Mouse (Mus musculus): ENCODE measurements around the gene Rnh1. TPM values are rescaled to one million over a fixed set of nuclear protein-coding genes. Genes with fewer than 3 reads are reported as not detected.
A peak's percentile ranks its signal among the peaks of the same experiment; 100 is the strongest.

Rnh1 gene
- polyA plus RNA-seq, 1 experiment from 2014 or later: 54.7 TPM

- no peak for ATAC-seq
- WGBS: 91% methylated on average over 4 of the region's 4 CpGs
These were observed 2.4 kb upstream of the Rnh1 start for GRCm38 (mm10) chr7:141175068-141175467.

GRCm38 (mm10) chr7:141173323-141173850 is 730 bp upstream of the Rnh1 start:
- DNase-seq (ENCODE audit: low spot score): no peak
- peaks cover 7% of the 10 kb centered on the region for H3K4me1 ChIP-seq (ENCODE audit: control insufficient read depth, insufficient read depth, low read length)
- no peaks in the 10 kb centered on the region for H3K9me3 ChIP-seq (replicated peaks; ENCODE audit: control insufficient read depth, low read length)
- H3K4me2 ChIP-seq (ENCODE audit: low read length): peak overlapping the region; percentile 73
- no peaks in the 10 kb centered on the region for H3K36me3 ChIP-seq (ENCODE audit: control insufficient read depth, insufficient read depth, low read length)
- WGBS: 90% methylated on average over 5 of the region's 5 CpGs
- peak overlapping the region; percentile 52 for H3K4me3 ChIP-seq (ENCODE audit: low read depth, low read length)
- no peaks in the 10 kb centered on the region for H3K27me3 ChIP-seq (replicated peaks; ENCODE audit: control insufficient read depth, insufficient read depth, low read length)
- ATAC-seq: no peak
- no peak overlapping the region for H3K27ac ChIP-seq (ENCODE audit: low read depth, low read length)
- H3K9ac ChIP-seq (ENCODE audit: low read length): peak overlapping the region; percentile 77

More at GRCm38 (mm10) chr7:141175068-141175467, 2.4 kb upstream of the Rnh1 start:
- Histone ChIP-seq H3K9ac (ENCODE audit: low read length) (no peak overlapping the region), H3K9me3 (replicated peaks; ENCODE audit: control insufficient read depth, low read length) (no peaks in the 10 kb centered on the region), H3K36me3 (ENCODE audit: control insufficient read depth, insufficient read depth, low read length) (no peaks in the 10 kb centered on the region), H3K27me3 (replicated peaks; ENCODE audit: control insufficient read depth, insufficient read depth, low read length) (no peaks in the 10 kb centered on the region), H3K27ac (ENCODE audit: low read depth, low read length) (no peak overlapping the region), H3K4me3 (ENCODE audit: low read depth, low read length) (no peak overlapping the region), H3K4me2 (ENCODE audit: low read length) (no peak overlapping the region), H3K4me1 (ENCODE audit: control insufficient read depth, insufficient read depth, low read length) (peaks cover 7% of the 10 kb centered on the region)
- DNase-seq (ENCODE audit: low spot score): no peak

- no peaks in the 10 kb centered on the region for H3K9me3 ChIP-seq (replicated peaks; ENCODE audit: control insufficient read depth, low read length)
- no peak overlapping the region for H3K9ac ChIP-seq (ENCODE audit: low read length)
- no peak overlapping the region for H3K4me2 ChIP-seq (ENCODE audit: low read length)
- no peak overlapping the region for H3K27ac ChIP-seq (ENCODE audit: low read depth, low read length)
- DNase-seq (ENCODE audit: low spot score): no peak
- H3K4me1 ChIP-seq (ENCODE audit: control insufficient read depth, insufficient read depth, low read length): peaks cover 13% of the 10 kb centered on the region
- no peak overlapping the region for H3K4me3 ChIP-seq (ENCODE audit: low read depth, low read length)
- 0 out of 2 replicates have a peak, but pooled peaks cover 2% of the 10 kb centered on the region for H3K36me3 ChIP-seq (ENCODE audit: control insufficient read depth, insufficient read depth, low read length)
- ATAC-seq: no peak
- H3K27me3 ChIP-seq (replicated peaks; ENCODE audit: control insufficient read depth, insufficient read depth, low read length): no peaks in the 10 kb centered on the region
These were observed 2.8 kb downstream of the Rnh1 start for GRCm38 (mm10) chr7:141169866-141170265.

GRCm38 (mm10) chr7:141169300-141169699 is 3.4 kb downstream of the Rnh1 start:
- H3K9me3 ChIP-seq (replicated peaks; ENCODE audit: control insufficient read depth, low read length): no peaks in the 10 kb centered on the region
- H3K4me2 ChIP-seq (ENCODE audit: low read length): no peak overlapping the region
- H3K27me3 ChIP-seq (replicated peaks; ENCODE audit: control insufficient read depth, insufficient read depth, low read length): no peaks in the 10 kb centered on the region
- H3K27ac ChIP-seq (ENCODE audit: low read depth, low read length): no peak overlapping the region
- H3K4me3 ChIP-seq (ENCODE audit: low read depth, low read length): no peak overlapping the region
- H3K36me3 ChIP-seq (ENCODE audit: control insufficient read depth, insufficient read depth, low read length): 0 out of 2 replicates have a peak, but pooled peaks cover 3% of the 10 kb centered on the region
- peaks cover 13% of the 10 kb centered on the region for H3K4me1 ChIP-seq (ENCODE audit: control insufficient read depth, insufficient read depth, low read length)
- ATAC-seq: no peak
- peak; percentile 52 for DNase-seq (ENCODE audit: low spot score)
- 28% methylated on average over 1 of the region's 1 CpGs for WGBS
- no peak overlapping the region for H3K9ac ChIP-seq (ENCODE audit: low read length)

- WGBS: 4% methylated on average over 22 of the region's 22 CpGs
- H3K27ac ChIP-seq (ENCODE audit: low read depth, low read length): no peak overlapping the region
- no peak for DNase-seq (ENCODE audit: low spot score)
These were observed 4.1 kb downstream of the Rnh1 start for GRCm38 (mm10) chr7:141168518-141168953.

GRCm38 (mm10) chr7:141167901-141168517 is 4.6 kb downstream of the Rnh1 start:
- peak overlapping the region; percentile 58 for H3K9ac ChIP-seq (ENCODE audit: low read length)
- ATAC-seq: no peak
- H3K4me2 ChIP-seq (ENCODE audit: low read length): peak overlapping the region; percentile 47
- WGBS: 27% methylated on average over 7 of the region's 7 CpGs
- peaks cover 8% of the 10 kb centered on the region for H3K4me1 ChIP-seq (ENCODE audit: control insufficient read depth, insufficient read depth, low read length)
- no peak for DNase-seq (ENCODE audit: low spot score)
- H3K9me3 ChIP-seq (replicated peaks; ENCODE audit: control insufficient read depth, low read length): no peaks in the 10 kb centered on the region
- no peak overlapping the region for H3K27ac ChIP-seq (ENCODE audit: low read depth, low read length)
- H3K27me3 ChIP-seq (replicated peaks; ENCODE audit: control insufficient read depth, insufficient read depth, low read length): no peaks in the 10 kb centered on the region
- peak overlapping the region; percentile 15 for H3K4me3 ChIP-seq (ENCODE audit: low read depth, low read length)
- peaks cover 13% of the 10 kb centered on the region for H3K36me3 ChIP-seq (ENCODE audit: control insufficient read depth, insufficient read depth, low read length)

More at GRCm38 (mm10) chr7:141168518-141168953, 4.1 kb downstream of the Rnh1 start:
- Histone ChIP-seq H3K4me2 (ENCODE audit: low read length) (peak overlapping the region; percentile 47), H3K9me3 (replicated peaks; ENCODE audit: control insufficient read depth, low read length) (no peaks in the 10 kb centered on the region), H3K36me3 (ENCODE audit: control insufficient read depth, insufficient read depth, low read length) (peaks cover 8% of the 10 kb centered on the region; the same call in 1 of the 2 replicates), H3K4me1 (ENCODE audit: control insufficient read depth, insufficient read depth, low read length) (peaks cover 13% of the 10 kb centered on the region), H3K4me3 (ENCODE audit: low read depth, low read length) (peak overlapping the region; percentile 15), H3K27me3 (replicated peaks; ENCODE audit: control insufficient read depth, insufficient read depth, low read length) (no peaks in the 10 kb centered on the region), H3K9ac (ENCODE audit: low read length) (peak overlapping the region; percentile 58)
- no peak for ATAC-seq

GRCm38 (mm10) chr7:141164850-141165249 is 7.8 kb downstream of the Rnh1 start:
- H3K27ac ChIP-seq (ENCODE audit: low read depth, low read length): no peak overlapping the region
- no peaks in the 10 kb centered on the region for H3K9me3 ChIP-seq (replicated peaks; ENCODE audit: control insufficient read depth, low read length)
- whole genome bisulfite sequencing: 90% methylated on average over 6 of the region's 6 CpGs
- peaks cover 5% of the 10 kb centered on the region; the same call in 1 of the 2 replicates for H3K4me1 ChIP-seq (ENCODE audit: control insufficient read depth, insufficient read depth, low read length)
- H3K9ac ChIP-seq (ENCODE audit: low read length): no peak overlapping the region
- H3K4me2 ChIP-seq (ENCODE audit: low read length): no peak overlapping the region
- H3K4me3 ChIP-seq (ENCODE audit: low read depth, low read length): no peak overlapping the region
- DNase-seq (ENCODE audit: low spot score) (no peak), ATAC-seq (no peak)
- H3K36me3 ChIP-seq (ENCODE audit: control insufficient read depth, insufficient read depth, low read length): peaks cover 35% of the 10 kb centered on the region
- no peaks in the 10 kb centered on the region for H3K27me3 ChIP-seq (replicated peaks; ENCODE audit: control insufficient read depth, insufficient read depth, low read length)

GRCm38 (mm10) chr7:141164397-141164796 is 8.3 kb downstream of the Rnh1 start:
- no peak for DNase-seq (ENCODE audit: low spot score)
- Histone ChIP-seq H3K4me3 (ENCODE audit: low read depth, low read length) (no peak overlapping the region), H3K9ac (ENCODE audit: low read length) (no peak overlapping the region), H3K4me1 (ENCODE audit: control insufficient read depth, insufficient read depth, low read length) (peaks cover 5% of the 10 kb centered on the region; the same call in 1 of the 2 replicates), H3K36me3 (ENCODE audit: control insufficient read depth, insufficient read depth, low read length) (peaks cover 39% of the 10 kb centered on the region), H3K27ac (ENCODE audit: low read depth, low read length) (no peak overlapping the region), H3K4me2 (ENCODE audit: low read length) (no peak overlapping the region), H3K9me3 (replicated peaks; ENCODE audit: control insufficient read depth, low read length) (no peaks in the 10 kb centered on the region), H3K27me3 (replicated peaks; ENCODE audit: control insufficient read depth, insufficient read depth, low read length) (no peaks in the 10 kb centered on the region)
- 91% methylated on average over 7 of the region's 7 CpGs for WGBS
- no peak for ATAC-seq

- Histone ChIP-seq H3K4me1 (ENCODE audit: control insufficient read depth, insufficient read depth, low read length) (no peaks in the 10 kb centered on the region), H3K27ac (ENCODE audit: low read depth, low read length) (no peak overlapping the region), H3K9ac (ENCODE audit: low read length) (no peak overlapping the region), H3K4me3 (ENCODE audit: low read depth, low read length) (no peak overlapping the region), H3K27me3 (replicated peaks; ENCODE audit: control insufficient read depth, insufficient read depth, low read length) (no peaks in the 10 kb centered on the region), H3K4me2 (ENCODE audit: low read length) (no peak overlapping the region), H3K9me3 (replicated peaks; ENCODE audit: control insufficient read depth, low read length) (no peaks in the 10 kb centered on the region), H3K36me3 (ENCODE audit: control insufficient read depth, insufficient read depth, low read length) (peaks cover 69% of the 10 kb centered on the region)
- WGBS: 85% methylated on average over 9 of the region's 9 CpGs
- DNase-seq (ENCODE audit: low spot score) (no peak), ATAC-seq (no peak)
These were observed 17.3 kb downstream of the Rnh1 start for GRCm38 (mm10) chr7:141155362-141155761.
